Mouse (Mus musculus): ENCODE measurements around the gene Aprt.

The Aprt gene

GRCm38 (mm10) chr8:122537033-122537432, 39.7 kb downstream of the Aprt start:
- no peak for TF ChIP-seq GATA4 (IDR thresholded peaks at IDR 0.05; ENCODE audit: insufficient replicate concordance, low read length)

- no peak for TF ChIP-seq GATA4 (IDR thresholded peaks at IDR 0.05; ENCODE audit: insufficient replicate concordance, low read length)
These were observed 45.4 kb downstream of the Aprt start for GRCm38 (mm10) chr8:122531312-122531711.

GRCm38 (mm10) chr8:122529159-122529558, 47.5 kb downstream of the Aprt start:
- no peak for TF ChIP-seq GATA4 (IDR thresholded peaks at IDR 0.05; ENCODE audit: insufficient replicate concordance, low read length)

- no peak for TF ChIP-seq GATA4 (IDR thresholded peaks at IDR 0.05; ENCODE audit: insufficient replicate concordance, low read length)
These were observed 48.8 kb downstream of the Aprt start for GRCm38 (mm10) chr8:122527937-122528336.

GRCm38 (mm10) chr8:122526526-122527170, 50.1 kb downstream of the Aprt start:
- TF ChIP-seq GATA4 (IDR thresholded peaks at IDR 0.05; ENCODE audit: insufficient replicate concordance, low read length): no peak

- no peak for TF ChIP-seq GATA4 (IDR thresholded peaks at IDR 0.05; ENCODE audit: insufficient replicate concordance, low read length)
These were observed 50.6 kb downstream of the Aprt start for GRCm38 (mm10) chr8:122526084-122526483.

GRCm38 (mm10) chr8:122525004-122525403, 51.7 kb downstream of the Aprt start:
- no peak for TF ChIP-seq GATA4 (IDR thresholded peaks at IDR 0.05; ENCODE audit: insufficient replicate concordance, low read length)

All from liver, adult (tissue).